ENCODE assay signal across 16 mouse cellular contexts in genomic region chr3:9450521-9450920, GRCm38 (mm10).
"Had no signal": no experiment of that assay in that cellular context is flagged by ENCODE, and none has a peak within 500 bp of the region (broad histone marks: within the 10 kb centered on the region; RNA-seq: fewer than 3 reads in every experiment).

No protein-coding gene starts in this region.

- H3K27ac ChIP-seq: kidney, embryonic 15.5 days; left cerebral cortex, adult 2 months; liver, embryonic 14.5 days; macrophage had no signal

- H3K9ac ChIP-seq: kidney, embryonic 15.5 days; liver, embryonic 14.5 days; liver, postnatal 0 days; lung, embryonic 14.5 days had no signal

- H3K4me1 ChIP-seq: kidney, embryonic 15.5 days had no signal

- H3K4me3 ChIP-seq: kidney, embryonic 15.5 days; left cerebral cortex, adult 2 months; myocyte had no signal

- H3K4me2 ChIP-seq: kidney, embryonic 15.5 days; lung, embryonic 14.5 days had no signal

- H3K9me3 ChIP-seq: kidney, embryonic 15.5 days had no signal

- ATAC-seq: liver, postnatal 0 days; lung, postnatal 0 days had no signal

- H3K27me3 ChIP-seq: kidney, embryonic 15.5 days had no signal

- DNase-seq: kidney, adult 8-10 months; kidney, postnatal 10 days; kidney, postnatal 36 days; layer of hippocampus, postnatal 36 days; liver, postnatal 0 days; lung, embryonic 14.5 days; midbrain, embryonic 14.5 days; thymus, adult 2 months; thymus, postnatal 14 days; thymus, postnatal 4 days had no signal
